In the genomic region with DNA sequence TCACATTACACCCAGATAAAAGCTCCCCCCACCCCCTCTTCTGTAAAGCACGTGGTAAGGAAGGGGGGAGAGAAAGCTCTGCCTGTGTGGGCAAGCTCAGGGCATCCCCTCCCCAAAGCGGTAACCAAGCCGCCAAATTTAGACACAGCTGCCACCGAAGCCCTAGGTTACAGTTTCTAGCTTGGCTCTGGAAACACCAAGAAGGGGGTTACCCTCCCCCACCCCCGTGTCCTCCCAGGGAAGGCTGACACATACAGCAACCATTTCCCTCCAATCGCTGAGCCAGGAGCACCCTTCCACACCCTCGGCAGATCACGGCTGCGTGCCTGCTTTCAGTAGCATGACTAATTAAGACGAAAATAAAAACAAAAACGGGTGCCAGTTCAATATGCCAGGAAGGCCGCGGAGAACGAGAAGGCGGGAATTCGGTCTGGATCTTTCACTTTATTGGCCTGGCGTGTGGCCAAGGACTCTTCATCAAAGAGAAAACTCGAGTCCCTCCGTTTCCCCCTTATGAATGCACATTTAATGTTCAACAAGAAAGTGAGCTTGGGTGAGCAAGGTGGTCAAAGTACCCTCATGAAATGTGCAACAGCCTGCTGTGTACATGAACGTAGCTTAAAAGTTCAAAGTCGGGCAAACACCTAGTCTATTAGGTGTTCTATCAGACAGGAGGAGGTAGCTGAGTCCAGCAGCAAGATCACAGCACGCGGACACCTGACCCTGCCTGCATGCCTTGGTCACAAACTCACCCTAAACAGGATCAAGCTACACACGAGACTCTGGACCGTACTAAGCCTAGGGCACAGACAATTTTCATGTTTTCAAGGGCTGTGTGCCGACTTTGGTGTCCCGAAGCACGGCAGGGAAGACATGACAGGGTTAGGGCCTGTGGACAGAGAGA, we compare ENCODE assay signal across 9 mouse cellular contexts. TPM values are rescaled to one million over a fixed set of nuclear protein-coding genes. Genes with fewer than 3 reads are reported as not detected.
DNase-seq lines count a peak whose midpoint lies in the region; ATAC-seq and TF ChIP-seq lines count a peak whose summit lies in the region.
"Had no signal": no experiment of that assay in that cellular context is flagged by ENCODE, and none has a peak within 500 bp of the region (broad histone marks: within the 10 kb centered on the region; RNA-seq: fewer than 3 reads in every experiment).

No protein-coding gene starts in this region.

- H3K9ac ChIP-seq in lung, embryonic 14.5 days, result no peak overlapping the region; the same call in 1 of the 2 replicates
- peak overlapping the region; percentile 10; the same call in 1 of the 2 replicates for H3K9ac ChIP-seq in forebrain, postnatal 0 days

- no peaks in the 10 kb centered on the region for H3K36me3 ChIP-seq in lung, embryonic 14.5 days (ENCODE audit: insufficient read depth)
- H3K36me3 ChIP-seq in forebrain, postnatal 0 days (ENCODE audit: insufficient read depth), result no peaks in the 10 kb centered on the region

- no peaks in the 10 kb centered on the region for H3K9me3 ChIP-seq in lung, embryonic 14.5 days (ENCODE audit: low read depth, low read length)
- peaks cover 3% of the 10 kb centered on the region; the same call in 1 of the 2 replicates for H3K9me3 ChIP-seq in forebrain, postnatal 0 days (ENCODE audit: low read length)

- H3K27ac ChIP-seq in lung, embryonic 14.5 days (ENCODE audit: low read depth), result peak overlapping the region; percentile 67; the same call in 1 of the 2 replicates
- no peak overlapping the region for H3K27ac ChIP-seq in forebrain, postnatal 0 days (ENCODE audit: low read depth, low read length)

- H3K4me2 ChIP-seq in lung, embryonic 14.5 days, result peak overlapping the region; percentile 44
- peak overlapping the region; percentile 32 for H3K4me2 ChIP-seq in forebrain, postnatal 0 days (ENCODE audit: low read depth)

- no peak for ATAC-seq in lung, embryonic 14.5 days (ENCODE audit: insufficient read depth)
- ATAC-seq in forebrain, postnatal 0 days, result peak; percentile 80

- no peaks in the 10 kb centered on the region for H3K27me3 ChIP-seq in lung, embryonic 14.5 days (ENCODE audit: insufficient read depth, low read length)
- H3K27me3 ChIP-seq in forebrain, postnatal 0 days (ENCODE audit: insufficient read depth, low read length), result no peaks in the 10 kb centered on the region; the same call in 1 of the 2 replicates

- 48% methylated on average over 28 of the region's 28 CpGs for WGBS in lung, embryonic 14.5 days
- WGBS in forebrain, postnatal 0 days, result 31% methylated on average over 28 of the region's 28 CpGs

- TF ChIP-seq CTCF in lung, embryonic 14.5 days (IDR thresholded peaks at IDR 0.05; ENCODE audit: low read depth), result no peak
- no peak for TF ChIP-seq CTCF in forebrain, postnatal 0 days (IDR thresholded peaks at IDR 0.05; ENCODE audit: low read depth)

- peaks cover 7% of the 10 kb centered on the region for H3K4me1 ChIP-seq in lung, embryonic 14.5 days (ENCODE audit: insufficient read depth)
- H3K4me1 ChIP-seq in forebrain, postnatal 0 days (ENCODE audit: insufficient read depth), result peaks cover 22% of the 10 kb centered on the region

- DNase-seq in adrenal gland, adult 8-10 months, result peak; percentile 4
- no peak for DNase-seq in adrenal gland, adult 18-20 months (ENCODE audit: low spot score in 2 of 2)
- DNase-seq in lung, embryonic 14.5 days, result peak; percentile 63
- DNase-seq in lung, postnatal 10 days, result no peak
- peak; percentile 65 for DNase-seq in forebrain, postnatal 0 days
- peak; percentile 51 to 56 for DNase-seq in kidney, postnatal 4 days
- no peak for DNase-seq in testis, postnatal 14 days (ENCODE audit: low spot score)
- no peak for DNase-seq in natural killer cell, adult 2 months (ENCODE audit: low spot score in 2 of 2)

- no peak overlapping the region for H3K4me3 ChIP-seq in lung, embryonic 14.5 days (ENCODE audit: low read depth, low read length)
- no peak overlapping the region; the same call in 1 of the 2 replicates for H3K4me3 ChIP-seq in forebrain, postnatal 0 days (ENCODE audit: low read depth, low read length)
- H3K4me3 ChIP-seq: erythroblast, embryonic 14.5 days had no signal

RNA-seq across cellular contexts. Expression of gene Vgll4, which starts 38.3 kb away (rescaled TPM):
- 10 to 100 TPM; 43.0 to 49.5 (median 45.6) TPM for total RNA-seq in adrenal gland, adult 8-10 months (2022)
- 10 to 100 TPM; 50.6 to 80.7 TPM for total RNA-seq in adrenal gland, adult 18-20 months (2021)
- polyA plus RNA-seq in lung, embryonic 14.5 days (2014; fragmentation: Nextera tagmentation; extraction: Ambion mirVana), result 101 and 111 TPM in 2 replicates
- total RNA-seq in forebrain, postnatal 0 days (2014; rRNA removed), result 59.2 and 72.0 TPM in 2 replicates
- 51.8 and 58.0 TPM in 2 replicates for polyA plus RNA-seq in forebrain, postnatal 0 days (2015; fragmentation: Nextera tagmentation; extraction: Ambion mirVana)

Comparison
In these comparisons a context has a peak if more than half of its experiments do, and no peak if none do; other contexts are left out.
1. DNase-seq: peak in adrenal gland, adult 8-10 months (single experiment), lung, embryonic 14.5 days (single experiment), forebrain, postnatal 0 days (single experiment) and kidney, postnatal 4 days (2 of 2); none in adrenal gland, adult 18-20 months (0 of 2), lung, postnatal 10 days (single experiment), testis, postnatal 14 days (single experiment) and natural killer cell, adult 2 months (0 of 2).